Mouse (Mus musculus) ES-Bruce4 (cell line): ENCODE data around the gene Dnajc17.

Experiments
- CTCF ChIP-seq: IDR thresholded peaks from one replicate; pipeline ENCODE4 v1.8.1; 2011; ENCODE audit warnings: low read depth, low read length
- EP300 ChIP-seq: IDR thresholded peaks from 2 replicates; pipeline ENCODE4 v1.6.1; 2011; ENCODE audit warnings: low read depth, low read length; ENCODE audit not compliant: insufficient read depth

GRCm38 (mm10) chr2:119207961-119208343 lies 643 bp downstream of the Dnajc17 start:
- TF ChIP-seq CTCF (no peak), EP300 (no peak)
